Mouse (Mus musculus): ENCODE data around the gene Dhfr. TPM values are rescaled to one million over a fixed set of nuclear protein-coding genes. Genes with fewer than 3 reads are reported as not detected.

Dhfr gene
- total RNA-seq (2023) = 1.3 to 2.2 TPM (median 1.6 TPM) in 4 replicates

GRCm38 (mm10) chr13:92354456-92355271 lies at the start of gene Dhfr, which contains the start of gene Msh3:
Gene Dhfr, plus strand, starts transcription at chr13:92354726.
Gene Msh3, minus strand, starts transcription at chr13:92355003.

GRCm38 (mm10) chr13:92305680-92306079 lies 48.8 kb upstream of the Dhfr start, which contains the start of gene Gm20379:
Gene Gm20379, plus strand, starts transcription at chr13:92305980.

GRCm38 (mm10) chr13:92425758-92426264 lies 71.3 kb downstream of the Dhfr start, which contains the start of gene Ankrd34b:
Gene Ankrd34b, plus strand, starts transcription at chr13:92425896.

Other genes starting within 250 kb of the Dhfr start
- 22.6 to 31.4 TPM (median 28.4 TPM) in 4 replicates for gene Rasgrf2, start 223.1 kb upstream of the Dhfr start, total RNA-seq (2023)
- not detected in 4 replicates for gene Gm20379, start 48.7 kb upstream of the Dhfr start, total RNA-seq (2023)
- 40.6 to 45.8 TPM (median 43.1 TPM) in 4 replicates for gene Msh3, start 277 bp downstream of the Dhfr start, total RNA-seq (2023)
- gene Ankrd34b, start 71.2 kb downstream of the Dhfr start, total RNA-seq (2023) = not detected in 4 replicates
- 1.9 to 2.2 TPM (median 2.1 TPM) in 4 replicates for gene Fam151b, start 129.3 kb downstream of the Dhfr start, total RNA-seq (2023)
- gene Zfyve16, start 176.1 kb downstream of the Dhfr start, total RNA-seq (2023) = 16.4 to 26.8 TPM (median 22.4 TPM) in 4 replicates
- not detected in 4 replicates for gene Spz1, start 221.4 kb downstream of the Dhfr start, total RNA-seq (2023)

Measured in B cell, adult 62 days (primary cell).